Mouse (Mus musculus) myocyte (in vitro differentiated cells): ENCODE data around the gene Tmem200a. TPM values are rescaled to one million over a fixed set of nuclear protein-coding genes. Genes with fewer than 3 reads are reported as not detected.
"Not testable (repeated sequence)": the region's sequence is repeated elsewhere in the genome, so short reads cannot be mapped to it uniquely, and the experiment has no call there.

Experiments
- H3K27me3 ChIP-seq: one replicate; pipeline ENCODE4 v1.6.1; 2011; ENCODE audit not compliant: control insufficient read depth, insufficient read depth, insufficient read length
- H3K36me3 ChIP-seq: one replicate; pipeline ENCODE4 v1.6.1; 2011; ENCODE audit not compliant: control insufficient read depth, insufficient read depth
- H3K4me2 ChIP-seq: one replicate; pipeline ENCODE4 v1.6.1; 2011; ENCODE audit warnings: low read depth, control low read depth
- H3K4me3 ChIP-seq: one replicate; pipeline ENCODE4 v1.5.1; 2011; ENCODE audit warnings: mild to moderate bottlenecking, control low read depth, moderate library complexity
- H3K79me2 ChIP-seq: one replicate; pipeline ENCODE4 v1.6.1; 2011; ENCODE audit not compliant: control insufficient read depth, insufficient read depth
- H3ac ChIP-seq: one replicate; pipeline ENCODE4 v1.6.1; 2011; ENCODE audit not compliant: control insufficient read depth, insufficient read length
- CEBPB ChIP-seq: IDR thresholded peaks from 2 replicates; pipeline ENCODE4 v1.6.1; 2011; ENCODE audit warnings: mild to moderate bottlenecking, moderate library complexity; ENCODE audit not compliant: poor library complexity, insufficient read depth, severe bottlenecking
- E2F4 ChIP-seq: IDR thresholded peaks from one replicate; pipeline ENCODE4 v1.6.1; 2011; ENCODE audit warnings: mild to moderate bottlenecking, control low read depth, moderate library complexity; ENCODE audit not compliant: insufficient read depth
- MAX ChIP-seq: IDR thresholded peaks from one replicate; pipeline ENCODE4 v1.6.1; 2011; ENCODE audit warnings: low read depth, mild to moderate bottlenecking, control low read depth
- MYOD1 ChIP-seq, 3 experiments: IDR thresholded peaks; one replicate each; pipeline ENCODE4 v1.6.1; 2011; ENCODE audit warnings: control low read depth in 2 of 3, low read depth in 2 of 3, mild to moderate bottlenecking in 2 of 3, moderate library complexity in 1 of 3; ENCODE audit not compliant: insufficient read length in 2 of 3, control insufficient read depth in 1 of 3
- MYOG ChIP-seq, 3 experiments: IDR thresholded peaks; one replicate each; pipeline ENCODE4 v1.6.1; 2011; ENCODE audit warnings: control low read depth in 2 of 3, low read depth in 2 of 3, mild to moderate bottlenecking in 2 of 3; ENCODE audit not compliant: insufficient read length in 2 of 3, control insufficient read depth in 1 of 3, insufficient read depth in 1 of 3
- POLR2A ChIP-seq: IDR thresholded peaks from one replicate; pipeline ENCODE4 v1.6.1; 2011; ENCODE audit warnings: low read depth, mild to moderate bottlenecking, control low read depth, moderate library complexity; ENCODE audit not compliant: insufficient read length
- POLR2AphosphoS2 ChIP-seq: IDR thresholded peaks from one replicate; pipeline ENCODE4 v1.6.1; 2011; ENCODE audit warnings: low read depth, control low read depth; ENCODE audit not compliant: insufficient read length
- REST ChIP-seq: IDR thresholded peaks from one replicate; pipeline ENCODE4 v1.6.1; 2011; ENCODE audit warnings: mild to moderate bottlenecking, control low read depth, moderate library complexity; ENCODE audit not compliant: insufficient read depth, insufficient read length
- SRF ChIP-seq: IDR thresholded peaks from one replicate; pipeline ENCODE4 v1.6.1; 2011; ENCODE audit warnings: low read depth; ENCODE audit not compliant: control insufficient read depth, insufficient read length
- TCF12 ChIP-seq: IDR thresholded peaks from one replicate; pipeline ENCODE4 v1.6.1; 2011; ENCODE audit warnings: mild to moderate bottlenecking, control low read depth; ENCODE audit not compliant: poor library complexity, insufficient read depth, severe bottlenecking
- TCF3 ChIP-seq: IDR thresholded peaks from one replicate; pipeline ENCODE4 v1.6.1; 2011; ENCODE audit warnings: low read depth, control low read depth; ENCODE audit not compliant: insufficient read length
- USF1 ChIP-seq: IDR thresholded peaks from one replicate; pipeline ENCODE4 v1.6.1; 2011; ENCODE audit warnings: low read depth, mild to moderate bottlenecking, control low read depth, moderate library complexity
- polyA plus RNA-seq: library from polyadenylated mRNA; unstranded; fragments of >200 nt; fragmentation: generic; extraction: Trizol; gene quantifications from one replicate; pipeline ENCODE4 v1.2.1, GENCODE M21; 2012; ENCODE audit warnings: missing spikeins

Tmem200a gene
- polyA plus RNA-seq, 1 experiment: 1.4 TPM

DNA sequence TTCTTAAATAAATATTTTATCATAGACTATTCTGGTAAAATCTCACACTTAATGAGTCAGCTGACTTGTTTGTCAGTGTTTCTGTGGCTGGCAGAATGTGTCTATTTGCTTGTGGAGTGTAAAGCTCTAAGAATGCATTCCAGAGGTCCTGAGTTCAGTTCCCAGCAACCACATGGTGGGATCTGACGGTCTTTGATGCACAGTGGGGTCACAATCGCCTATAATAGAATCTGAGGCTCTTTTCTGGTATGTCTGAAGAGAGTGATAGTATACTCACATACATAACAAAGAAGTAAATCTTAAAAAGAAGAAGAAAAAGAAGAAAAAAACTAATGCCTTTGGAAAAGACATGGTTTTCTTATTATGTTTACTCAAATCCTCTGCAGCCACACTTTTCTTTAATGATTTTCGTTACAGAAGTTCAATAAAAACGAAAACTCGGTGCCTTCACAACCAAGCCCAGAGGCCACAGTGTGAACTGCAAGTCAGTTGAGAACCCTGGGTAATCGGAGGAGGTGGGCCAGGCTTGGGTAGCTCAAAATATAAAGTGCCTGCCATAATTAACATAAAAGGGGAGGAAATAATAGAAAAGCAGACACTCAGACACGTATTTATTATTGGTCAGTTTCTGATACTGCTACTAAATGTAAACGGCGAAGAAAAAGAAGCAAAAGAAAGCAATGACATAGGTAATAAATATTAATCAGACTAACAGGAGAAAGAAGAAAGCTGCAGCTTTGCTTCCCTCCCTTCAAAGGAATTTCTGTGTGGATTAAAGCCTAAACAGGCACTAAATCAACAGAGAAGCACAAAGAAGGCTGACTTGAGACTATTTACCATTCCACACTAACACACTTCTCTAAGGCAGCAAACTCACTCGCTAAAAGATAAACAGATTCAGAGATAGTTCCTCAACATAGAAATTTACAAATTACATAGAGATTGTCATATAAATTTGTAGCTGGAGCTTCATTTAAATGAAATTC is 170.5 kb downstream of the Tmem200a start:
- Histone ChIP-seq H3K36me3 (no peaks in the 10 kb centered on the region), H3K4me2 (no peak overlapping the region), H3K4me3 (no peak overlapping the region), H3K27me3 (no peaks in the 10 kb centered on the region), H3ac (no peak overlapping the region), H3K79me2 (no peaks in the 10 kb centered on the region)
- TF ChIP-seq E2F4 (no peak), TCF3 (no peak), MAX (no peak), POLR2AphosphoS2 (no peak), MYOG (IDR thresholded peaks at IDR 0.05; ENCODE audit: control insufficient read depth in 1 of 3, insufficient read depth in 1 of 3, insufficient read length in 2 of 3, low read depth in 2 of 3) (no peak), CEBPB (no peak), SRF (no peak), REST (no peak), TCF12 (no peak), USF1 (no peak), MYOD1 (IDR thresholded peaks at IDR 0.05; ENCODE audit: control insufficient read depth in 1 of 3, insufficient read length in 2 of 3, low read depth in 2 of 3) (no peak), POLR2A (no peak)

- not testable (repeated sequence) for H3ac ChIP-seq, H3K36me3 ChIP-seq, H3K4me2 ChIP-seq, H3K4me3 ChIP-seq, H3K27me3 ChIP-seq, H3K79me2 ChIP-seq
Observed at GRCm38 (mm10) chr10:25894126-25894525, 184.7 kb downstream of the Tmem200a start.

GRCm38 (mm10) chr10:25887225-25887624 is 191.6 kb downstream of the Tmem200a start:
- no peaks in the 10 kb centered on the region for H3K79me2 ChIP-seq
- H3K4me3 ChIP-seq: no peak overlapping the region
- TF ChIP-seq TCF3 (no peak), MYOG (IDR thresholded peaks at IDR 0.05; ENCODE audit: control insufficient read depth in 1 of 3, insufficient read depth in 1 of 3, insufficient read length in 2 of 3, low read depth in 2 of 3) (peak in 1 of 3 experiments; percentile 9)
- no peak overlapping the region for H3ac ChIP-seq
- no peaks in the 10 kb centered on the region for H3K27me3 ChIP-seq
- no peak overlapping the region for H3K4me2 ChIP-seq
- H3K36me3 ChIP-seq: no peaks in the 10 kb centered on the region

GRCm38 (mm10) chr10:25884512-25884911 is 194.3 kb downstream of the Tmem200a start:
- no peaks in the 10 kb centered on the region for H3K27me3 ChIP-seq
- H3K4me3 ChIP-seq: no peak overlapping the region
- H3K79me2 ChIP-seq: no peaks in the 10 kb centered on the region
- H3K4me2 ChIP-seq: no peak overlapping the region
- H3ac ChIP-seq: no peak overlapping the region
- TF ChIP-seq SRF (no peak), MYOG (IDR thresholded peaks at IDR 0.05; ENCODE audit: control insufficient read depth in 1 of 3, insufficient read depth in 1 of 3, insufficient read length in 2 of 3, low read depth in 2 of 3) (peak in 1 of 3 experiments; percentile 41)
- no peaks in the 10 kb centered on the region for H3K36me3 ChIP-seq

DNA sequence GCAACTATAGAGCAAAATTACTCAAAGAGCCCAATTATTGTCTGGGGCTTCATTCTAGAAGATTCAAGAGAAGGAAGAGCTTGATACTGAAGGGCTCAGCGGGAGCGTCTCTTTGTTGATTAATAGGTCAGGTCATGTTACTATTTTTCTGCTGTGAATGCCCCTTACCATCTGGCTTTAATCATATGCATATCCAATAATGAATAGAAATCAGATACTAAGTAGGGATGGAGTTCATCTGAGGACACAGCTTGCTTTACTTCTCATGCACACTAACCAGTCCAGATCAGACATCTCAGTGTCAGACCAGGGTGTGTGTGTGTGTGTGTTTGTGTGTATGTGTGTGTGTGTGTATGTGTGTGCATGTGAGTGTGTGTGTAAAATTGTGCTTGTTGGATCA is 201.1 kb downstream of the Tmem200a start:
- no peak overlapping the region for H3K4me3 ChIP-seq

More for the DNA sequence above, 201.1 kb downstream of the Tmem200a start:
- Histone ChIP-seq H3ac (no peak overlapping the region), H3K4me2 (no peak overlapping the region), H3K36me3 (no peaks in the 10 kb centered on the region), H3K79me2 (no peaks in the 10 kb centered on the region), H3K27me3 (no peaks in the 10 kb centered on the region)
- TF ChIP-seq POLR2AphosphoS2 (no peak), MAX (no peak), CEBPB (no peak), POLR2A (no peak), TCF12 (no peak), MYOD1 (IDR thresholded peaks at IDR 0.05; ENCODE audit: control insufficient read depth in 1 of 3, insufficient read length in 2 of 3, low read depth in 2 of 3) (no peak), E2F4 (no peak), USF1 (no peak), REST (no peak), TCF3 (no peak), SRF (no peak), MYOG (IDR thresholded peaks at IDR 0.05; ENCODE audit: control insufficient read depth in 1 of 3, insufficient read depth in 1 of 3, insufficient read length in 2 of 3, low read depth in 2 of 3) (no peak)
